Mouse (Mus musculus) stomach, postnatal 0 days (tissue): ENCODE data around the gene Ubqln3. TPM values are rescaled to one million over a fixed set of nuclear protein-coding genes. Genes with fewer than 3 reads are reported as not detected.

Source experiments
- ATAC-seq: fragments of 200-750 bp; cut with Nextera tagmentation; 2 replicates; pipeline ENCODE4 v1.8.0; 2017; ENCODE audit not compliant: low FRiP score, low TSS enrichment
- DNase-seq: peaks from one replicate; pipeline ENCODE4 v3.0.0-alpha.2; 2016; ENCODE audit warnings: low spot score
- H3K27ac ChIP-seq: fragments of 300-500 bp; sonication (generic); replicated peaks from 2 replicates; pipeline ENCODE4 v1.5.1; 2014; ENCODE audit warnings: mild to moderate bottlenecking, control low read depth
- H3K27me3 ChIP-seq: fragments of 300-500 bp; sonication (generic); 2 replicates; pipeline ENCODE4 v1.6.1; 2014; ENCODE audit warnings: low read length; ENCODE audit not compliant: control insufficient read depth, insufficient read depth
- H3K36me3 ChIP-seq: fragments of 300-500 bp; sonication (generic); 2 replicates; pipeline ENCODE4 v1.6.1; 2014; ENCODE audit warnings: low read length, mixed read lengths; ENCODE audit not compliant: control insufficient read depth, insufficient read depth
- H3K4me1 ChIP-seq: fragments of 300-500 bp; sonication (generic); replicated peaks from 2 replicates; pipeline ENCODE4 v1.6.1; 2014; ENCODE audit warnings: antibody characterized with exemption; ENCODE audit not compliant: control insufficient read depth, insufficient read depth
- H3K4me2 ChIP-seq: fragments of 300-500 bp; sonication (generic); replicated peaks from 2 replicates; pipeline ENCODE4 v1.6.1; 2014; ENCODE audit warnings: low read depth, mild to moderate bottlenecking, control low read depth, moderate library complexity
- H3K4me3 ChIP-seq: fragments of 300-500 bp; sonication (generic); 2 replicates; pipeline ENCODE4 v1.5.1; 2014; ENCODE audit warnings: low read depth, low read length, control low read depth
- H3K9ac ChIP-seq: fragments of 300-500 bp; sonication (generic); 2 replicates; pipeline ENCODE4 v1.6.1; 2014; ENCODE audit warnings: mild to moderate bottlenecking, low read length, control low read depth, mixed read lengths
- H3K9me3 ChIP-seq: fragments of 300-500 bp; sonication (generic); 2 replicates; pipeline ENCODE4 v1.6.1; 2016; ENCODE audit warnings: low read length; ENCODE audit not compliant: control insufficient read depth
- CTCF ChIP-seq: IDR thresholded peaks from 2 replicates; pipeline ENCODE4 v1.5.1; 2016; ENCODE audit warnings: antibody characterized with exemption, low read depth, mild to moderate bottlenecking, moderate library complexity
- EP300 ChIP-seq: optimal IDR thresholded peaks from 2 replicates; pipeline ENCODE3; 2016; ENCODE audit warnings: antibody characterized with exemption
- WGBS: fragments of 180-500 bp; shearing (Covaris S2); extraction: QIAGEN DNeasy Blood & Tissue Kit; methylation state at CpG from one replicate; pipeline ENCODE4 v1.1.7; 2014; 5-methylcytosine and 5-hydroxymethylcytosine counted together
- polyA plus RNA-seq: library from polyadenylated mRNA; unstranded; fragments of >200 nt; fragmentation: Nextera tagmentation; extraction: Ambion mirVana; gene quantifications from 2 replicates; pipeline ENCODE4 v1.2.1, GENCODE M21; 2015

The Ubqln3 gene
- not detected in 2 replicates for polyA plus RNA-seq

DNA sequence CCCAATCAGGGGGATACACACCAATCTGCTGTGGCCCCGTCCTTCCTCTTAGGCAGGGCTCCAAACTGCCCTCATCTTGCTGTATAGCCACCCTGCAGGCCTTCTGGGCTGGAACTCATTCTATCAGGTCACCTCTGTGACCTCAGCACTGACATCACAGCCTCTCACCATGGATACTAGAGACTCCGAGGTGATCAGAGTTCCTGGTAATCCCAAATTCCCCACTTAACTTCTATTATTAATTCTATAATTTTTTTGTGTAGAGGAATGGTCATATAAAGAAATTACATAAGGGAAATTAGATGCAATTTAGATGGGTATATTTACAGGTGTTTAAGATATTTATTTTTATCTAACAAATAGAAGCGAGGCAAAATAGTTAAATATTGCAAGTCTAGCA, at the start of gene Ubqln3:
TSS of gene Ubqln3 (minus strand) at position 101 of the 400 bp plus-strand sequence.
- TF ChIP-seq EP300: no peak
- TF ChIP-seq CTCF: no peak
- DNase-seq (no peak), ATAC-seq (no peak)
- Histone ChIP-seq H3K9me3 (no peaks in the 10 kb centered on the region), H3K36me3 (no peaks in the 10 kb centered on the region), H3K9ac (no peak within 1 kb of the TSS), H3K4me2 (no peak within 1 kb of the TSS), H3K27me3 (no peaks in the 10 kb centered on the region), H3K4me3 (no peak within 1 kb of the TSS), H3K27ac (no peak within 1 kb of the TSS), H3K4me1 (no peaks in the 10 kb centered on the region)
- 75% methylated on average over 3 of the region's 3 CpGs for WGBS

DNA sequence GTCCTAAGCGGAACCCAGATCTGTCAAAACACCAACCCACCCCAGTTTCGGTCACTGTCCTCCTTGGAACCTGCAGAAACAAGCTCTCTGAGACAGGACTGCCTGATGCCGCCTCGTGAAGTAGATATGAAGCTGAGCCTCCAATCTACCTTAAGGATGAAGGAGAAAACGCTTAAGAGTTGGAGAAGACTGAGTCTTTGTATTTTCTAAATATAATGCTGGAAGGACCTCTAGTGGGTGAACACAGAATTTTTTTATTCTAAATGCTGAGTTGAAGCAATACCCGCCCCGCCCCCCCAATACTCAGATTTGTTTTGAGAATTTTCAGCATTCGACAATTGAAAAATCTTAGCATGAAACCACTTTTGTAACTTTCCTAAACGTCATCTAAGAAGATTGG, 48.2 kb upstream of the Ubqln3 start:
- TF ChIP-seq EP300 (no peak), CTCF (no peak)
- no peak overlapping the region for H3K4me3 ChIP-seq
- no peaks in the 10 kb centered on the region for H3K9me3 ChIP-seq
- no peak overlapping the region for H3K4me2 ChIP-seq
- no peak for DNase-seq
- H3K27ac ChIP-seq: no peak overlapping the region
- 60% methylated on average over 9 of the region's 9 CpGs for WGBS
- H3K36me3 ChIP-seq: no peaks in the 10 kb centered on the region
- no peaks in the 10 kb centered on the region for H3K4me1 ChIP-seq
- no peak for ATAC-seq
- H3K9ac ChIP-seq: no peak overlapping the region
- H3K27me3 ChIP-seq: no peaks in the 10 kb centered on the region

- H3K9me3 ChIP-seq: no peaks in the 10 kb centered on the region
- H3K27ac ChIP-seq: no peak within 1 kb of the TSS
- DNase-seq (no peak), ATAC-seq (no peak)
- TF ChIP-seq EP300: no peak
- no peak for TF ChIP-seq CTCF
- no peak within 1 kb of the TSS for H3K4me3 ChIP-seq
- H3K9ac ChIP-seq: no peak within 1 kb of the TSS
- WGBS: 85% methylated on average over 2 of the region's 2 CpGs
- no peaks in the 10 kb centered on the region for H3K4me1 ChIP-seq
- no peaks in the 10 kb centered on the region for H3K36me3 ChIP-seq
- no peak within 1 kb of the TSS for H3K4me2 ChIP-seq
- no peaks in the 10 kb centered on the region for H3K27me3 ChIP-seq
These were observed 40.2 kb upstream of the Ubqln3 start, which contains the start of gene Olfr648 for GRCm38 (mm10) chr7:104183292-104183691. Gene Olfr648, minus strand, starts transcription at chr7:104183392.

DNA sequence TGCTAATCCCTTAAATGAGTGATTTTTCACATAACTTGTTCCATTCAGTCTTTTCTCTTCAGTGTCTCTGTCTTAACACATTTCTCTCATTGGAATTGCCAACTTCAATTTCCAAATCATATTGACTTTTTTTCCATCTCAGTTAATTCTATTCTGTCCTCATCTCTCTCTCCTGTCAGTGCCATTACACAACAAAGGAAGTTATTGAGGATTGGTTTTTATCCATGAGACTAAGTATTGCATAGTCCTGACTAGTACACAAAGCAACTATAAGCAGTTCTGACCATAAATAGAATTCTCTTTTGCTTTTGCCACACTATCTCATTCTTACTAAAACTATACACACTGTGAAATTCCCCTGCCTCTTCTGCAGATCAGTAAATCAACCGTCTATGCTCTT, 36.0 kb upstream of the Ubqln3 start:
- DNase-seq: no peak
- Histone ChIP-seq H3K9ac (no peak overlapping the region), H3K9me3 (no peaks in the 10 kb centered on the region), H3K4me2 (no peak overlapping the region), H3K27ac (no peak overlapping the region), H3K4me3 (no peak overlapping the region), H3K36me3 (no peaks in the 10 kb centered on the region), H3K4me1 (no peaks in the 10 kb centered on the region), H3K27me3 (no peaks in the 10 kb centered on the region)
- TF ChIP-seq CTCF: no peak
- no peak for TF ChIP-seq EP300
- 83% methylated on average over 1 of the region's 1 CpGs for WGBS
- no peak for ATAC-seq

- no peak for TF ChIP-seq CTCF
- no peak for TF ChIP-seq EP300
- ATAC-seq: no peak
- H3K36me3 ChIP-seq: no peaks in the 10 kb centered on the region
- H3K27me3 ChIP-seq: no peaks in the 10 kb centered on the region
- no peak for DNase-seq
- H3K4me1 ChIP-seq: no peaks in the 10 kb centered on the region
- H3K4me3 ChIP-seq: no peak overlapping the region
- H3K27ac ChIP-seq: no peak overlapping the region
- 72% methylated on average over 5 of the region's 5 CpGs for whole genome bisulfite sequencing
- no peaks in the 10 kb centered on the region for H3K9me3 ChIP-seq
- H3K4me2 ChIP-seq: no peak overlapping the region
- H3K9ac ChIP-seq: no peak overlapping the region
These were observed 35.5 kb upstream of the Ubqln3 start for GRCm38 (mm10) chr7:104178422-104179054.

DNA sequence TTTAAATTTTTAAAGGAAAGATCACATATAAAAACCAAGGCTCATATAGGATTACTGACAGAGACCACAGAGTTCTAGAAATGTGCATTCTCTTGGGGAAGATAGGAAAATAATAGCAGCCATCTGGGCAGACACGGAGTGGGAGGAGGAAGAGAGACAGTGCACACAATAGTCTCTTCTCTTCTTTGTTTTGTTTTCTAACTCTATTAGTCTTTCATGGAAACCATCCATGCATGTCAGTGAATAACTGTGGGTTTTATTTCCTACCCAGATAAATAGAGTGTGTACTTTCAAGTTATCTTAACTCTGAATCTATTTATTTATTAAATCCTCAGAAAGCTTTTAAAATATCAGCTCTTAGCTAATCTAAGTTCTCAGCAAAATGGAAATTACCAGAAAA, 32.0 kb upstream of the Ubqln3 start:
- H3K9me3 ChIP-seq: no peaks in the 10 kb centered on the region
- DNase-seq (no peak), ATAC-seq (no peak)
- no peak overlapping the region for H3K9ac ChIP-seq
- TF ChIP-seq EP300 (no peak), CTCF (no peak)
- H3K4me2 ChIP-seq: no peak overlapping the region
- no peaks in the 10 kb centered on the region for H3K36me3 ChIP-seq
- H3K4me1 ChIP-seq: no peaks in the 10 kb centered on the region
- no peak overlapping the region for H3K27ac ChIP-seq
- 68% methylated on average over 1 of the region's 1 CpGs for WGBS
- no peak overlapping the region for H3K4me3 ChIP-seq
- H3K27me3 ChIP-seq: no peaks in the 10 kb centered on the region
